Mouse (Mus musculus) lung, embryonic 15.5 days (tissue): Measurements from ENCODE around the gene Gsdma3. TPM values are rescaled to one million over a fixed set of nuclear protein-coding genes. Genes with fewer than 3 reads are reported as not detected.
"Not testable (repeated sequence)": the region's sequence is repeated elsewhere in the genome, so short reads cannot be mapped to it uniquely, and the experiment has no call there.

Experiments
- ATAC-seq: fragments of 200-750 bp; cut with Nextera tagmentation; 2 replicates; pipeline ENCODE4 v1.8.0; 2017; ENCODE audit warnings: moderate number of reproducible peaks, borderline replicate concordance; ENCODE audit not compliant: low FRiP score, low TSS enrichment; ENCODE audit errors: extremely low read depth
- H3K27ac ChIP-seq: fragments of 300-500 bp; sonication (generic); 2 replicates; pipeline ENCODE4 v1.5.1; 2015; ENCODE audit warnings: moderate library complexity, mild to moderate bottlenecking, inconsistent platforms
- H3K27me3 ChIP-seq: fragments of 300-500 bp; sonication (generic); 2 replicates; pipeline ENCODE4 v1.6.1; 2015; ENCODE audit warnings: inconsistent platforms
- H3K36me3 ChIP-seq: fragments of 300-500 bp; sonication (generic); 2 replicates; pipeline ENCODE4 v1.6.1; 2015; ENCODE audit warnings: inconsistent platforms
- H3K4me1 ChIP-seq: fragments of 300-500 bp; sonication (generic); 2 replicates; pipeline ENCODE4 v1.6.1; 2015; ENCODE audit warnings: inconsistent platforms
- H3K4me2 ChIP-seq: fragments of 300-500 bp; sonication (generic); 2 replicates; pipeline ENCODE4 v1.6.1; 2015; ENCODE audit warnings: inconsistent platforms, mild to moderate bottlenecking, moderate library complexity
- H3K4me3 ChIP-seq: fragments of 300-500 bp; sonication (generic); 2 replicates; pipeline ENCODE4 v1.5.1; 2015; ENCODE audit warnings: mild to moderate bottlenecking, inconsistent platforms
- H3K9ac ChIP-seq: fragments of 300-500 bp; sonication (generic); 2 replicates; pipeline ENCODE4 v1.6.1; 2015; ENCODE audit warnings: inconsistent platforms
- H3K9me3 ChIP-seq: fragments of 300-500 bp; sonication (generic); 2 replicates; pipeline ENCODE4 v1.6.1; 2016; ENCODE audit warnings: inconsistent platforms
- WGBS: fragments of 180-500 bp; shearing (Covaris S2); methylation state at CpG from one replicate; pipeline ENCODE4 v1.1.7; 2015; 5-methylcytosine and 5-hydroxymethylcytosine counted together
- polyA plus RNA-seq: library from polyadenylated mRNA; unstranded; fragments of >200 nt; fragmentation: Nextera tagmentation; extraction: Ambion mirVana; gene quantifications from 2 replicates; pipeline ENCODE4 v1.2.1, GENCODE M21; 2015

Gene Gsdma3
- polyA plus RNA-seq, 1 experiment from 2014 or later, result not detected

- H3K9me3 ChIP-seq, H3K4me2 ChIP-seq, H3K4me3 ChIP-seq, ATAC-seq, H3K27me3 ChIP-seq, H3K4me1 ChIP-seq, H3K9ac ChIP-seq, H3K27ac ChIP-seq, H3K36me3 ChIP-seq: not testable (repeated sequence)
- 32% methylated on average over 10 of the region's 10 CpGs for WGBS
Observed at GRCm38 (mm10) chr11:98635312-98635970, 9.3 kb downstream of the Gsdma3 start.

- no peaks in the 10 kb centered on the region for H3K9me3 ChIP-seq
- no peaks in the 10 kb centered on the region for H3K4me1 ChIP-seq
- no peaks in the 10 kb centered on the region for H3K36me3 ChIP-seq
- no peak overlapping the region for H3K4me2 ChIP-seq
- no peak overlapping the region for H3K27ac ChIP-seq
- no peak overlapping the region for H3K9ac ChIP-seq
- no peak for ATAC-seq
- H3K4me3 ChIP-seq, result no peak overlapping the region
- 63% methylated on average over 1 of the region's 1 CpGs for WGBS
- no peaks in the 10 kb centered on the region for H3K27me3 ChIP-seq
Observed at GRCm38 (mm10) chr11:98637501-98637900, 11.3 kb downstream of the Gsdma3 start.

- 50% methylated on average over 5 of the region's 5 CpGs for WGBS
Observed at GRCm38 (mm10) chr11:98640091-98640490, 13.9 kb downstream of the Gsdma3 start.

GRCm38 (mm10) chr11:98644757-98645156 is 18.6 kb downstream of the Gsdma3 start:
- WGBS, result 80% methylated on average over 3 of the region's 3 CpGs
- no peak overlapping the region for H3K27ac ChIP-seq

More at GRCm38 (mm10) chr11:98640091-98640490, 13.9 kb downstream of the Gsdma3 start:
- H3K9me3 ChIP-seq, result no peaks in the 10 kb centered on the region
- no peaks in the 10 kb centered on the region for H3K36me3 ChIP-seq
- H3K4me3 ChIP-seq, result no peak overlapping the region
- H3K27me3 ChIP-seq, result no peaks in the 10 kb centered on the region
- no peak for ATAC-seq
- no peak overlapping the region for H3K27ac ChIP-seq
- H3K4me1 ChIP-seq, result no peaks in the 10 kb centered on the region
- H3K4me2 ChIP-seq, result no peak overlapping the region
- H3K9ac ChIP-seq, result no peak overlapping the region

GRCm38 (mm10) chr11:98645946-98646345 is 19.8 kb downstream of the Gsdma3 start:
- no peaks in the 10 kb centered on the region for H3K36me3 ChIP-seq
- H3K9ac ChIP-seq, result no peak overlapping the region
- ATAC-seq, result no peak
- no peak overlapping the region for H3K4me3 ChIP-seq
- no peak overlapping the region for H3K27ac ChIP-seq
- peaks cover 3% of the 10 kb centered on the region; the same call in 1 of the 2 replicates for H3K27me3 ChIP-seq
- no peaks in the 10 kb centered on the region for H3K9me3 ChIP-seq
- H3K4me2 ChIP-seq, result no peak overlapping the region
- H3K4me1 ChIP-seq, result no peaks in the 10 kb centered on the region
- WGBS, result 46% methylated on average over 2 of the region's 2 CpGs

More at GRCm38 (mm10) chr11:98644757-98645156, 18.6 kb downstream of the Gsdma3 start:
- no peak for ATAC-seq
- Histone ChIP-seq H3K9ac (no peak overlapping the region), H3K27me3 (peaks cover 3% of the 10 kb centered on the region; the same call in 1 of the 2 replicates), H3K4me2 (no peak overlapping the region), H3K4me1 (no peaks in the 10 kb centered on the region), H3K4me3 (no peak overlapping the region), H3K9me3 (no peaks in the 10 kb centered on the region), H3K36me3 (no peaks in the 10 kb centered on the region)

GRCm38 (mm10) chr11:98646459-98646858 is 20.3 kb downstream of the Gsdma3 start, which contains the start of gene Gsdma2:
Gene Gsdma2 (plus strand): TSS chr11:98646759.
- Histone ChIP-seq H3K9me3 (no peaks in the 10 kb centered on the region), H3K27ac (no peak within 1 kb of the TSS), H3K4me2 (no peak within 1 kb of the TSS), H3K36me3 (no peaks in the 10 kb centered on the region), H3K27me3 (peaks cover 3% of the 10 kb centered on the region; the same call in 1 of the 2 replicates), H3K9ac (no peak within 1 kb of the TSS), H3K4me1 (no peaks in the 10 kb centered on the region), H3K4me3 (no peak within 1 kb of the TSS)
- ATAC-seq, result no peak
- WGBS, result 44% methylated on average over 2 of the region's 2 CpGs

GRCm38 (mm10) chr11:98655076-98655475 is 28.9 kb downstream of the Gsdma3 start:
- not testable (repeated sequence) for H3K9ac ChIP-seq, H3K4me2 ChIP-seq, H3K27me3 ChIP-seq, H3K4me1 ChIP-seq, ATAC-seq, H3K9me3 ChIP-seq, H3K36me3 ChIP-seq, H3K27ac ChIP-seq, H3K4me3 ChIP-seq
- 14% methylated on average over 7 of the region's 7 CpGs for WGBS

GRCm38 (mm10) chr11:98660517-98660916 is 34.4 kb downstream of the Gsdma3 start:
- H3K27ac ChIP-seq, result no peak overlapping the region
- H3K27me3 ChIP-seq, result no peaks in the 10 kb centered on the region
- H3K36me3 ChIP-seq, result no peaks in the 10 kb centered on the region
- no peak overlapping the region for H3K9ac ChIP-seq
- H3K4me3 ChIP-seq, result no peak overlapping the region
- H3K4me1 ChIP-seq, result no peaks in the 10 kb centered on the region
- H3K9me3 ChIP-seq, result no peaks in the 10 kb centered on the region
- 4% methylated on average over 6 of the region's 6 CpGs for WGBS
- no peak overlapping the region for H3K4me2 ChIP-seq
- no peak for ATAC-seq

- Histone ChIP-seq H3K4me1 (no peaks in the 10 kb centered on the region), H3K27ac (no peak within 1 kb of the TSS), H3K9me3 (no peaks in the 10 kb centered on the region), H3K9ac (no peak within 1 kb of the TSS), H3K4me2 (no peak within 1 kb of the TSS), H3K4me3 (no peak within 1 kb of the TSS), H3K36me3 (no peaks in the 10 kb centered on the region), H3K27me3 (peaks cover 14% of the 10 kb centered on the region; the same call in 1 of the 2 replicates)
- no peak for ATAC-seq
- WGBS, result 7% methylated on average over 4 of the region's 4 CpGs
Observed at GRCm38 (mm10) chr11:98664091-98664490, 37.9 kb downstream of the Gsdma3 start, which contains the start of gene Gsdma. Gene Gsdma (plus strand): TSS chr11:98664351.

- no peak for ATAC-seq
- 47% methylated on average over 2 of the region's 2 CpGs for WGBS
Observed at GRCm38 (mm10) chr11:98668984-98669383, 42.8 kb downstream of the Gsdma3 start.

GRCm38 (mm10) chr11:98671284-98671815 is 45.2 kb downstream of the Gsdma3 start:
- Histone ChIP-seq H3K27ac (no peak overlapping the region), H3K9ac (no peak overlapping the region), H3K27me3 (peaks cover 14% of the 10 kb centered on the region; the same call in 1 of the 2 replicates), H3K4me3 (no peak overlapping the region), H3K36me3 (no peaks in the 10 kb centered on the region), H3K9me3 (no peaks in the 10 kb centered on the region), H3K4me2 (no peak overlapping the region), H3K4me1 (no peaks in the 10 kb centered on the region)
- ATAC-seq, result no peak
- WGBS, result 64% methylated on average over 3 of the region's 3 CpGs

More at GRCm38 (mm10) chr11:98668984-98669383, 42.8 kb downstream of the Gsdma3 start:
- Histone ChIP-seq H3K27me3 (peaks cover 14% of the 10 kb centered on the region; the same call in 1 of the 2 replicates), H3K27ac (no peak overlapping the region), H3K4me1 (no peaks in the 10 kb centered on the region), H3K4me3 (no peak overlapping the region), H3K36me3 (no peaks in the 10 kb centered on the region), H3K9ac (no peak overlapping the region), H3K4me2 (no peak overlapping the region), H3K9me3 (no peaks in the 10 kb centered on the region)

- Histone ChIP-seq H3K4me1 (no peaks in the 10 kb centered on the region), H3K4me3 (no peak overlapping the region), H3K27ac (no peak overlapping the region), H3K36me3 (no peaks in the 10 kb centered on the region), H3K27me3 (peaks cover 14% of the 10 kb centered on the region; the same call in 1 of the 2 replicates), H3K9ac (no peak overlapping the region), H3K9me3 (no peaks in the 10 kb centered on the region), H3K4me2 (no peak overlapping the region)
- 55% methylated on average over 5 of the region's 5 CpGs for WGBS
- ATAC-seq, result no peak
Observed at GRCm38 (mm10) chr11:98671857-98672256, 45.7 kb downstream of the Gsdma3 start.
